In the genomic region with DNA sequence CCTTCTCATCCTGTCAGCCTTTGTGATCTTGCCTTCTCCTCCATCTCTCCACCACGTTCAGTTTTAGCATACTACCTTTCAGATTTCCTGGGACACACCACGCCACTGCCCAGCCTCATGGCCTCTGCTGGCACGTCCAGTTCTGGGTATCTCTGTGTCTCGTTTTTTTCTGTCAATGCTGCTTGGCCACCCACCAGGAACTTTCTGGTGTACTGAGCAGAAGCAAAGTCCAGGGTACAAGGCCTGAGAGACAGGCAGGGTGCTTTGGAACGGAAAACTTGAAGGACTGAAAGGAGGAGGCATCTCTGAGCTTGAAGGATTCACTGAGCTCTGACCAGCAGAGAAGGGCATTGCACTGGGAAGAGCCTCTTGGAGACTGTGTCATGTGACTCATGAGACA, we compare ENCODE assay signal across 6 mouse cellular contexts. TPM values are rescaled to one million over a fixed set of nuclear protein-coding genes. Genes with fewer than 3 reads are reported as not detected.
"Had no signal": no experiment of that assay in that cellular context is flagged by ENCODE, and none has a peak within 500 bp of the region (broad histone marks: within the 10 kb centered on the region; RNA-seq: fewer than 3 reads in every experiment).

No protein-coding gene starts in this region.

- DNase-seq: lung, adult 2 months; lung, postnatal 36 days; right cerebral cortex, postnatal 14 days; thymus, adult 2 months; thymus, postnatal 25 days had no signal

RNA-seq across cellular contexts. Expression of a gene that starts 25.1 kb away (rescaled TPM):
- total RNA-seq: megakaryocyte progenitor cell, adult 5-6 weeks had no signal
